Mouse (Mus musculus) kidney, embryonic 16.5 days (tissue): Measurements from ENCODE around the gene Clasrp. TPM values are rescaled to one million over a fixed set of nuclear protein-coding genes. Genes with fewer than 3 reads are reported as not detected.

Experiments
- ATAC-seq: fragments of 200-750 bp; cut with Nextera tagmentation; 2 replicates; pipeline ENCODE4 v1.8.0; 2017; ENCODE audit warnings: moderate TSS enrichment; ENCODE audit not compliant: low FRiP score, low TSS enrichment
- H3K27ac ChIP-seq: fragments of 300-500 bp; sonication (generic); 2 replicates; pipeline ENCODE4 v1.5.1; 2014; ENCODE audit warnings: low read length
- H3K27me3 ChIP-seq: fragments of 300-500 bp; sonication (generic); 2 replicates; pipeline ENCODE4 v1.6.1; 2014; ENCODE audit warnings: low read length, control low read depth, mixed read lengths; ENCODE audit not compliant: insufficient read depth
- H3K36me3 ChIP-seq: fragments of 300-500 bp; sonication (generic); 2 replicates; pipeline ENCODE4 v1.6.1; 2014; ENCODE audit warnings: low read length, control low read depth, mixed read lengths; ENCODE audit not compliant: insufficient read depth
- H3K4me1 ChIP-seq: fragments of 300-500 bp; sonication (generic); 2 replicates; pipeline ENCODE4 v1.6.1; 2014; ENCODE audit warnings: low read length, control low read depth, mixed read lengths; ENCODE audit not compliant: insufficient read depth
- H3K4me2 ChIP-seq: fragments of 300-500 bp; sonication (generic); replicated peaks from 2 replicates; pipeline ENCODE4 v1.6.1; 2014; ENCODE audit warnings: low read depth, low read length
- H3K4me3 ChIP-seq: fragments of 300-500 bp; sonication (generic); 2 replicates; pipeline ENCODE4 v1.5.1; 2014; ENCODE audit warnings: mild to moderate bottlenecking, low read length
- H3K9ac ChIP-seq: fragments of 300-500 bp; sonication (generic); replicated peaks from 2 replicates; pipeline ENCODE4 v1.6.1; 2014; ENCODE audit warnings: low read length
- H3K9me3 ChIP-seq: fragments of 300-500 bp; sonication (generic); 2 replicates; pipeline ENCODE4 v1.6.1; 2016; ENCODE audit warnings: low read length, control low read depth
- WGBS: fragments of 180-500 bp; shearing (Covaris S2); extraction: QIAGEN DNeasy Blood & Tissue Kit; methylation state at CpG from one replicate; pipeline ENCODE4 v1.1.7; 2014; 5-methylcytosine and 5-hydroxymethylcytosine counted together
- polyA plus RNA-seq: library from polyadenylated mRNA; unstranded; fragments of >200 nt; fragmentation: Nextera tagmentation; extraction: Ambion mirVana; gene quantifications from 2 replicates; pipeline ENCODE4 v1.2.1, GENCODE M21; 2015

Clasrp gene
- polyA plus RNA-seq, 1 experiment from 2014 or later = 52.6 TPM

- Histone ChIP-seq H3K9me3 (peaks cover 5% of the 10 kb centered on the region), H3K27me3 (no peaks in the 10 kb centered on the region), H3K27ac (peak overlapping the region; percentile 94; the same call in 1 of the 2 replicates), H3K9ac (peak overlapping the region; percentile 96), H3K4me3 (peak overlapping the region; percentile 99), H3K4me1 (peaks cover 37% of the 10 kb centered on the region), H3K4me2 (peak overlapping the region; percentile 81), H3K36me3 (peaks cover 21% of the 10 kb centered on the region)
- ATAC-seq = no peak
- WGBS = 18% methylated on average over 11 of the region's 11 CpGs
Observed at GRCm38 (mm10) chr7:19560491-19561260, 43.6 kb downstream of the Clasrp start.

GRCm38 (mm10) chr7:19558965-19559364 is 45.3 kb downstream of the Clasrp start:
- Histone ChIP-seq H3K4me3 (no peak overlapping the region), H3K4me2 (no peak overlapping the region), H3K9ac (no peak overlapping the region), H3K4me1 (peaks cover 37% of the 10 kb centered on the region), H3K27me3 (no peaks in the 10 kb centered on the region), H3K36me3 (peaks cover 11% of the 10 kb centered on the region), H3K9me3 (no peaks in the 10 kb centered on the region), H3K27ac (no peak overlapping the region)
- 46% methylated on average over 2 of the region's 2 CpGs for WGBS
- no peak for ATAC-seq

- Histone ChIP-seq H3K36me3 (peaks cover 15% of the 10 kb centered on the region), H3K27me3 (no peaks in the 10 kb centered on the region), H3K4me2 (no peak overlapping the region), H3K4me1 (peaks cover 35% of the 10 kb centered on the region), H3K27ac (no peak overlapping the region), H3K9me3 (no peaks in the 10 kb centered on the region), H3K4me3 (no peak overlapping the region), H3K9ac (no peak overlapping the region; the same call in 1 of the 2 replicates)
- 89% methylated on average over 6 of the region's 6 CpGs for WGBS
- no peak for ATAC-seq
Observed at GRCm38 (mm10) chr7:19557982-19558900, 46.0 kb downstream of the Clasrp start.

GRCm38 (mm10) chr7:19557086-19557485 is 47.2 kb downstream of the Clasrp start:
- Histone ChIP-seq H3K9me3 (no peaks in the 10 kb centered on the region), H3K27ac (no peak overlapping the region), H3K4me3 (no peak overlapping the region), H3K36me3 (peaks cover 20% of the 10 kb centered on the region), H3K4me1 (peaks cover 31% of the 10 kb centered on the region), H3K4me2 (no peak overlapping the region), H3K27me3 (no peaks in the 10 kb centered on the region), H3K9ac (0 out of 2 replicates have a peak overlapping the region, but pooled peaks have one; percentile 8)
- ATAC-seq = no peak
- WGBS = 94% methylated on average over 2 of the region's 2 CpGs

GRCm38 (mm10) chr7:19554168-19554567 is 50.1 kb downstream of the Clasrp start:
- no peak for ATAC-seq
- Histone ChIP-seq H3K27ac (no peak overlapping the region), H3K4me3 (no peak overlapping the region), H3K9ac (no peak overlapping the region), H3K4me2 (no peak overlapping the region), H3K9me3 (no peaks in the 10 kb centered on the region), H3K4me1 (peaks cover 15% of the 10 kb centered on the region; the same call in 1 of the 2 replicates), H3K27me3 (no peaks in the 10 kb centered on the region), H3K36me3 (peaks cover 20% of the 10 kb centered on the region)
- 73% methylated on average over 1 of the region's 1 CpGs for WGBS

- Histone ChIP-seq H3K27ac (no peak overlapping the region), H3K4me3 (no peak overlapping the region), H3K9ac (no peak overlapping the region), H3K27me3 (no peaks in the 10 kb centered on the region), H3K36me3 (peaks cover 20% of the 10 kb centered on the region), H3K4me1 (peaks cover 4% of the 10 kb centered on the region; the same call in 1 of the 2 replicates), H3K4me2 (no peak overlapping the region), H3K9me3 (no peaks in the 10 kb centered on the region)
- WGBS = 46% methylated on average over 2 of the region's 2 CpGs
- ATAC-seq = no peak
Observed at GRCm38 (mm10) chr7:19552443-19552842, 51.8 kb downstream of the Clasrp start.

GRCm38 (mm10) chr7:19551634-19552033 is 52.7 kb downstream of the Clasrp start:
- no peak overlapping the region for H3K4me3 ChIP-seq
- no peaks in the 10 kb centered on the region for H3K9me3 ChIP-seq
- no peaks in the 10 kb centered on the region for H3K27me3 ChIP-seq
- 68% methylated on average over 5 of the region's 5 CpGs for WGBS
- no peak overlapping the region for H3K9ac ChIP-seq
- peaks cover 18% of the 10 kb centered on the region for H3K36me3 ChIP-seq
- no peak overlapping the region for H3K4me2 ChIP-seq
- H3K27ac ChIP-seq = no peak overlapping the region
- peaks cover 4% of the 10 kb centered on the region; the same call in 1 of the 2 replicates for H3K4me1 ChIP-seq
- no peak for ATAC-seq

- no peak overlapping the region for H3K27ac ChIP-seq
- no peak overlapping the region for H3K4me3 ChIP-seq
- H3K4me1 ChIP-seq = peaks cover 13% of the 10 kb centered on the region; the same call in 1 of the 2 replicates
- WGBS = 87% methylated on average over 10 of the region's 10 CpGs
- H3K4me2 ChIP-seq = no peak overlapping the region
- H3K9me3 ChIP-seq = no peaks in the 10 kb centered on the region
- H3K36me3 ChIP-seq = peaks cover 13% of the 10 kb centered on the region
- no peak for ATAC-seq
- H3K9ac ChIP-seq = no peak overlapping the region
- no peaks in the 10 kb centered on the region for H3K27me3 ChIP-seq
Observed at GRCm38 (mm10) chr7:19549394-19549793, 54.9 kb downstream of the Clasrp start.

GRCm38 (mm10) chr7:19547344-19547969 is 56.8 kb downstream of the Clasrp start:
- no peak overlapping the region for H3K4me2 ChIP-seq
- peaks cover 19% of the 10 kb centered on the region; the same call in 1 of the 2 replicates for H3K4me1 ChIP-seq
- no peaks in the 10 kb centered on the region for H3K27me3 ChIP-seq
- H3K9ac ChIP-seq = no peak overlapping the region
- H3K4me3 ChIP-seq = no peak overlapping the region
- H3K9me3 ChIP-seq = no peaks in the 10 kb centered on the region
- no peaks in the 10 kb centered on the region for H3K36me3 ChIP-seq
- 87% methylated on average over 2 of the region's 2 CpGs for WGBS
- ATAC-seq = no peak
- H3K27ac ChIP-seq = no peak overlapping the region
